Mouse (Mus musculus) cerebellum, adult 2 months (tissue): ENCODE data around the gene Zfp934. TPM values are rescaled to one million over a fixed set of nuclear protein-coding genes. Genes with fewer than 3 reads are reported as not detected.
"Not testable (repeated sequence)": the region's sequence is repeated elsewhere in the genome, so short reads cannot be mapped to it uniquely, and the experiment has no call there.

Source experiments
- DNase-seq, 2 experiments: peaks; one replicate each; pipeline ENCODE4 v3.0.0; 2021
- H3K27ac ChIP-seq: fragments of 200-500 bp; 2 replicates; pipeline ENCODE4 v1.5.1; 2012; ENCODE audit warnings: low read length, control low read depth, inconsistent platforms; ENCODE audit not compliant: insufficient read depth
- H3K27me3 ChIP-seq: fragments of 200-500 bp; 2 replicates; pipeline ENCODE4 v1.6.1; 2012; ENCODE audit warnings: inconsistent platforms, mild to moderate bottlenecking, low read length, moderate library complexity; ENCODE audit not compliant: control insufficient read depth, insufficient read depth
- H3K4me1 ChIP-seq: fragments of 200-500 bp; 2 replicates; pipeline ENCODE4 v1.6.1; 2011; ENCODE audit warnings: low read length; ENCODE audit not compliant: control insufficient read depth, insufficient read depth
- H3K4me3 ChIP-seq: fragments of 200-500 bp; replicated peaks from 2 replicates; pipeline ENCODE3; 2011; ENCODE audit warnings: mild to moderate bottlenecking, low read depth, low read length, control low read depth; ENCODE audit not compliant: insufficient read depth
- POLR2A ChIP-seq: fragments of 200-500 bp; IDR thresholded peaks from 2 replicates; pipeline ENCODE4 v1.6.1; 2011; ENCODE audit warnings: low read length, control low read depth, borderline replicate concordance; ENCODE audit not compliant: insufficient read depth
- WGBS: fragments of 180-500 bp; shearing (Covaris S2); methylation state at CpG from one replicate; pipeline ENCODE4 v1.1.7; 2018; 5-methylcytosine and 5-hydroxymethylcytosine counted together
- polyA plus RNA-seq: library from polyadenylated mRNA; depleted of rRNA; stranded (reverse); fragments of >200 nt; gene quantifications from 2 replicates; pipeline ENCODE4 v1.2.3, GENCODE M21; 2012; rRNA removed

The Zfp934 gene
- polyA plus RNA-seq, 1 experiment = 6.3 TPM

DNA sequence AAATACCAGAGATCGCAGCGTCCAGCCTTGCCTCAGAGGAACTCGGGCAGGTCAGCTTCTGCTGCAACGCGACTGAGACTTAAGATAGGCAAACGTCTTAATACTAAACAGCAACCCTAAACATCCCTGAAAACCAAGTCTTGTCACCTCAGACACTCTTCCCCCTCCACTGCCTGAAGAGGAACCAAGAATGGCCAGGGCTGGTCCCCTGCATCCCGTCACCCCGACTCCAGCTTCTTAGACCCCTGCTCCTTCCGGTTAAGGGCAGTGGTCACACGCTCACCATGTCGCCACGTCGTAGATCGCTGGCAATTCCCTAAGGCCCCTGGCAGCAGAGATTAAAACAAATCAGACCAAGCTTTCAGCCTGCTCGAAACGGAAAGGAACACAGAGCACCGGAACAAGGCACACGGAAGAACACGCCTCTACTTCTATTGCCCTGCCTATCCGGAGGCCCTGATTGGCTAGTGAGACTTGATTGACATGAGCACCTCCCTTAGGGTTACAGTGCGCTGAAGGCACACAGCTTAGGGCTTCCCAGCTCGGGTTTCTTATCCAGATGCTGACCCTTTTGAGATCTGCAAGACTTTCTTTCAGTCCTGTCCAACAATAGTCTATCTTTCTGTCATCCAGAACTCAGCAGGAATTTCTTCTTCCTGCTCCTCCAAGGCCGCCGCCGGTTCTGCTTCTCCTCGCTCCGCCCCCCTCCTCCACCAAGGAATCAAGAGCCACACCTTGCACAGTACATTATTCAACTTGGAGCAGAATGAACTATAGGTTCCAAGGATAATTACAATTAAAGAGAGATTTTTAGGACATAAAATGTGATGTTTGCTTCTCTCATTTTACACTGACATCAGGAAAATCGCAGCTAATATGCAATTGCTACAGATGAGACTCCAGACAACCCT lies 104.3 kb downstream of the Zfp934 start, which contains the start of gene Gm49359:
Gene Gm49359, minus strand, starts transcription at position 409 of the 911 bp plus-strand sequence.
- peak; percentile 55; the same call in 1 of the 2 replicates for TF ChIP-seq POLR2A
- WGBS = under 1% methylated on average over 28 of the region's 28 CpGs
- not testable (repeated sequence) for H3K27me3 ChIP-seq, H3K4me1 ChIP-seq
- DNase-seq = peak; percentile 88 to 89
- Histone ChIP-seq H3K4me3 (peak within 1 kb of the TSS; percentile 72), H3K27ac (peak within 1 kb of the TSS; percentile 75)

Other genes with a start within 250 kb of the Zfp934 start
- gene Gm3604, start 188.0 kb downstream of the Zfp934 start, polyA plus RNA-seq = 0.46 and 0.80 TPM in 2 replicates
- 5.6 and 5.7 TPM in 2 replicates for gene Gm49359, start 104.4 kb downstream of the Zfp934 start, polyA plus RNA-seq
- not detected in 2 replicates for gene Zfp935, start 12.7 kb downstream of the Zfp934 start, polyA plus RNA-seq
- 1.7 and 1.8 TPM in 2 replicates for gene 6720489N17Rik, start 53.0 kb upstream of the Zfp934 start, polyA plus RNA-seq
- 7.2 and 7.6 TPM in 2 replicates for gene Platr25, start 189.5 kb upstream of the Zfp934 start, polyA plus RNA-seq
- gene Gm5141, start 214.6 kb upstream of the Zfp934 start, polyA plus RNA-seq = 2.9 and 3.9 TPM in 2 replicates